Comparison of ENCODE assay signal across 28 mouse cellular contexts in genomic region chr6:53926197-53926596, GRCm38 (mm10). TPM values are rescaled to one million over a fixed set of nuclear protein-coding genes. Genes with fewer than 3 reads are reported as not detected.
"Had no signal": no experiment of that assay in that cellular context is flagged by ENCODE, and none has a peak within 500 bp of the region (broad histone marks: within the 10 kb centered on the region; RNA-seq: fewer than 3 reads in every experiment).

No protein-coding gene starts in this region.

- H3K9me3 ChIP-seq: hindbrain, embryonic 15.5 days; intestine, embryonic 15.5 days; kidney, embryonic 15.5 days; limb, embryonic 12.5 days; limb, embryonic 15.5 days; liver, embryonic 12.5 days; liver, embryonic 15.5 days; stomach, embryonic 15.5 days had no signal

- H3K27ac ChIP-seq: hindbrain, embryonic 15.5 days; intestine, embryonic 15.5 days; kidney, embryonic 15.5 days; left cerebral cortex, adult 2 months; limb, embryonic 12.5 days; limb, embryonic 15.5 days; liver, embryonic 12.5 days; liver, embryonic 15.5 days; macrophage; stomach, embryonic 15.5 days had no signal

- H3K27me3 ChIP-seq: hindbrain, embryonic 15.5 days; intestine, embryonic 15.5 days; kidney, embryonic 15.5 days; limb, embryonic 12.5 days; limb, embryonic 15.5 days; liver, embryonic 12.5 days; liver, embryonic 15.5 days; stomach, embryonic 15.5 days had no signal

- H3K4me3 ChIP-seq: hindbrain, embryonic 15.5 days; intestine, embryonic 15.5 days; kidney, embryonic 15.5 days; left cerebral cortex, adult 2 months; limb, embryonic 12.5 days; limb, embryonic 15.5 days; liver, embryonic 12.5 days; liver, embryonic 15.5 days; stomach, embryonic 15.5 days had no signal

- H3K9ac ChIP-seq: hindbrain, embryonic 15.5 days; intestine, embryonic 15.5 days; kidney, embryonic 15.5 days; limb, embryonic 12.5 days; limb, embryonic 15.5 days; liver, embryonic 12.5 days; liver, embryonic 15.5 days; stomach, embryonic 15.5 days had no signal

- ATAC-seq: intestine, embryonic 15.5 days; liver, embryonic 12.5 days had no signal

- H3K4me2 ChIP-seq: hindbrain, embryonic 15.5 days; intestine, embryonic 15.5 days; kidney, embryonic 15.5 days; limb, embryonic 12.5 days; limb, embryonic 15.5 days; liver, embryonic 12.5 days; liver, embryonic 15.5 days; stomach, embryonic 15.5 days had no signal

- H3K4me1 ChIP-seq: hindbrain, embryonic 15.5 days; intestine, embryonic 15.5 days; limb, embryonic 15.5 days; liver, embryonic 12.5 days; liver, embryonic 15.5 days; stomach, embryonic 15.5 days had no signal

- DNase-seq: kidney, adult 11 months; kidney, adult 8-10 months; kidney, postnatal 10 days; kidney, postnatal 36 days; layer of hippocampus, postnatal 36 days; left cerebral cortex, postnatal 4 days; midbrain, embryonic 14.5 days; right cerebral cortex, postnatal 25 days; spleen, adult 18-20 months; thymus, postnatal 25 days had no signal

- H3K36me3 ChIP-seq: hindbrain, embryonic 15.5 days; intestine, embryonic 15.5 days; kidney, embryonic 15.5 days; limb, embryonic 12.5 days; limb, embryonic 15.5 days; liver, embryonic 12.5 days; liver, embryonic 15.5 days; stomach, embryonic 15.5 days had no signal

RNA-seq across cellular contexts. Expression of gene Cpvl, which starts 52.3 kb away (rescaled TPM):
- total RNA-seq: layer of hippocampus, adult 8-10 months; layer of hippocampus, postnatal 10 days; layer of hippocampus, postnatal 36 days; left cerebral cortex, adult 2 months; left cerebral cortex, postnatal 14 days; left cerebral cortex, postnatal 4 days; megakaryocyte, adult 5-6 weeks; midbrain, postnatal 0 days had no signal
- polyA plus RNA-seq: hindbrain, embryonic 15.5 days; liver, embryonic 12.5 days; liver, embryonic 15.5 days; macrophage; neural tube, embryonic 11.5 days; neural tube, embryonic 14.5 days; thymus, postnatal 0 days had no signal
